Mouse (Mus musculus): ENCODE measurements around the gene Lbr.

GRCm38 (mm10) chr1:181888801-181889200, 46.0 kb upstream of the Lbr start:
- TF ChIP-seq CTCF (IDR thresholded peaks at IDR 0.05; ENCODE audit: low read depth, low read length) = peak; percentile 100
- TF ChIP-seq POLR2A (IDR thresholded peaks at IDR 0.05; ENCODE audit: extremely low read depth, insufficient read depth, low read length) = no peak

All from liver, adult 2 months (tissue).